Mouse (Mus musculus) midbrain, embryonic 16.5 days (tissue): ENCODE results near the gene Srgap1. TPM values are rescaled to one million over a fixed set of nuclear protein-coding genes. Genes with fewer than 3 reads are reported as not detected.

Experiments used
- ATAC-seq: fragments of 200-750 bp; cut with Nextera tagmentation; 2 replicates; pipeline ENCODE4 v1.8.0; 2017; ENCODE audit warnings: moderate TSS enrichment
- H3K27ac ChIP-seq: fragments of 300-500 bp; sonication (generic); 2 replicates; pipeline ENCODE4 v1.5.1; 2014; ENCODE audit warnings: mild to moderate bottlenecking, low read length, mixed read lengths
- H3K27me3 ChIP-seq: fragments of 300-500 bp; sonication (generic); 2 replicates; pipeline ENCODE4 v1.6.1; 2014; ENCODE audit warnings: low read depth, low read length, mixed read lengths; ENCODE audit not compliant: control insufficient read depth, insufficient read depth
- H3K36me3 ChIP-seq: fragments of 300-500 bp; sonication (generic); 2 replicates; pipeline ENCODE4 v1.6.1; 2014; ENCODE audit warnings: mild to moderate bottlenecking, low read length, moderate library complexity, mixed read lengths; ENCODE audit not compliant: control insufficient read depth, insufficient read depth
- H3K4me1 ChIP-seq: fragments of 300-500 bp; sonication (generic); 2 replicates; pipeline ENCODE4 v1.6.1; 2014; ENCODE audit warnings: mild to moderate bottlenecking, low read length, mixed read lengths; ENCODE audit not compliant: control insufficient read depth, insufficient read depth
- H3K4me2 ChIP-seq: fragments of 300-500 bp; sonication (generic); 2 replicates; pipeline ENCODE4 v1.6.1; 2014; ENCODE audit warnings: mild to moderate bottlenecking, low read length, mixed read lengths
- H3K4me3 ChIP-seq: fragments of 300-500 bp; sonication (generic); 2 replicates; pipeline ENCODE4 v1.5.1; 2014; ENCODE audit warnings: low read depth, mild to moderate bottlenecking, low read length, moderate library complexity, mixed read lengths
- H3K9ac ChIP-seq: fragments of 300-500 bp; sonication (generic); 2 replicates; pipeline ENCODE4 v1.6.1; 2014; ENCODE audit warnings: low read depth, low read length, mixed read lengths
- H3K9me3 ChIP-seq: fragments of 300-500 bp; sonication (generic); replicated peaks from 2 replicates; pipeline ENCODE4 v1.6.1; 2014; ENCODE audit warnings: mild to moderate bottlenecking, low read length, mixed read lengths; ENCODE audit not compliant: control insufficient read depth, poor library complexity, severe bottlenecking
- WGBS: fragments of 180-500 bp; shearing (Covaris S2); extraction: QIAGEN DNeasy Blood & Tissue Kit; methylation state at CpG from one replicate; pipeline ENCODE4 v1.1.7; 2014; 5-methylcytosine and 5-hydroxymethylcytosine counted together
- polyA plus RNA-seq: library from polyadenylated mRNA; unstranded; fragments of >200 nt; fragmentation: Nextera tagmentation; extraction: Ambion mirVana; gene quantifications from 2 replicates; pipeline ENCODE4 v1.2.1, GENCODE M21; 2015

The Srgap1 gene
- polyA plus RNA-seq, 1 experiment from 2014 or later: 34.4 TPM

DNA sequence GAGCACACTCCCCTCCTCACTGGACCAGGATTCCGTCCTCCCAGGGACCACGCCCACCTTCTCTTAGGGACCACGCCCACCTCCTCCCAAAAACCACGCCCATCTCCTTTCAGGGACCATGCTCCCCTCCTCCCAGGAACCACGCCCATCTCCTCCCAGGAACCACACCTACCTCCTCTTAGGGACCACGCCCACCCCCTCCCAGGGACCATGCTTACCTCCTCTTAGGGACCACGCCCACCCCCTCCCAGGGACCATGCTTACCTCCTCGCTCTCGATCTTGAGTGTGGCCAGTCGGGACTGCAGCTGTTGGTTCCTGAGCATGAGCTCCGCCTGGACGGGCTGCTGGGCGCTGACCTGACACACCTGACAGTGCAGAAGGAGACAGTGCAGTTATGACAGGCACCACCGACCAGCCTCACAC lies 193.7 kb downstream of the Srgap1 start:
- H3K9me3 ChIP-seq: no peaks in the 10 kb centered on the region
- H3K4me1 ChIP-seq: no peaks in the 10 kb centered on the region
- H3K36me3 ChIP-seq: peaks cover 7% of the 10 kb centered on the region; the same call in 1 of the 2 replicates
- 45% methylated on average over 14 of the region's 14 CpGs for WGBS
- no peak for ATAC-seq
- H3K4me2 ChIP-seq: no peak overlapping the region
- H3K4me3 ChIP-seq: no peak overlapping the region
- no peak overlapping the region for H3K9ac ChIP-seq
- no peak overlapping the region for H3K27ac ChIP-seq
- no peaks in the 10 kb centered on the region for H3K27me3 ChIP-seq

DNA sequence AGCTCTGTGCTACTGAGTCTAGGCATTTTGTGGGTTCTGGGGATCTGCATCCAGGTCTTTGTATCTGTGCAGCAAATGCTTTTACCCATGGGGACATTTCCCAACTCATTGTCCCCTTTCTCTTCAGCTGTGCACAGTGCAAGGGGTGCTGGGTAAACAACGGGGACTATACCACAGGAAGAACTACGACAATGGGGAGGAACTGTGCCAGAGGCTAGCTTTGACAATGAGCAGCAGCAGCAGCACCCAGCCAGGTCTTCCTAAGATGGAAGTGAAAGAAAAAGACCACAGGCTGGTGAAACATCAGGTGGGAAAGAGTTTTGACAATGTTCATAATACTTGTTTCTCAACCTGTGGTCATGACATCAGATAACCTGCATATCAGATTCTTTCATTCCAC lies 197.6 kb downstream of the Srgap1 start:
- WGBS: 73% methylated on average over 2 of the region's 2 CpGs
- Histone ChIP-seq H3K9me3 (no peaks in the 10 kb centered on the region), H3K27me3 (no peaks in the 10 kb centered on the region), H3K36me3 (peaks cover 8% of the 10 kb centered on the region; the same call in 1 of the 2 replicates), H3K4me2 (no peak overlapping the region), H3K27ac (no peak overlapping the region), H3K4me3 (no peak overlapping the region), H3K9ac (no peak overlapping the region), H3K4me1 (no peaks in the 10 kb centered on the region)
- no peak for ATAC-seq

DNA sequence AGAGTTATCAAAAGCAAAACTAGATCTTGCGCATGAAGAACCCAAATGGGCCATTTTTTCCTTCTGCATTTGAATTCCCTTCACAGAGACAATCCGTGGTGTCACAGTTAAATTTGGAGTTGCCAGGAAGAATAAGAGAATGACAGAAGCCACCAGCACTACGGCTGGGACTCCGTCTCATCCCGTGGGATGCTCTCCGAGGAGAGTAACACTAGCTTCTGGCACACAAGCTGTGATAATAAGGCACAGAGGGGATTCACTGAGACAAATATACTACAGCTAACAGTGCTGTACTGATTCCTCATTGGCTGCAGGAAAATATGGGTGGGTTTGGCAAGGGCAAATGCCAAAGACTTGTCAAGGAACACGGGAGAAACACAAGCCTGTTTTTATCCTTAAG lies 201.4 kb downstream of the Srgap1 start:
- Histone ChIP-seq H3K4me3 (no peak overlapping the region), H3K9ac (no peak overlapping the region), H3K4me1 (no peaks in the 10 kb centered on the region), H3K36me3 (peaks cover 6% of the 10 kb centered on the region; the same call in 1 of the 2 replicates), H3K4me2 (no peak overlapping the region), H3K27me3 (no peaks in the 10 kb centered on the region), H3K27ac (no peak overlapping the region), H3K9me3 (no peaks in the 10 kb centered on the region)
- WGBS: 78% methylated on average over 7 of the region's 7 CpGs
- no peak for ATAC-seq

DNA sequence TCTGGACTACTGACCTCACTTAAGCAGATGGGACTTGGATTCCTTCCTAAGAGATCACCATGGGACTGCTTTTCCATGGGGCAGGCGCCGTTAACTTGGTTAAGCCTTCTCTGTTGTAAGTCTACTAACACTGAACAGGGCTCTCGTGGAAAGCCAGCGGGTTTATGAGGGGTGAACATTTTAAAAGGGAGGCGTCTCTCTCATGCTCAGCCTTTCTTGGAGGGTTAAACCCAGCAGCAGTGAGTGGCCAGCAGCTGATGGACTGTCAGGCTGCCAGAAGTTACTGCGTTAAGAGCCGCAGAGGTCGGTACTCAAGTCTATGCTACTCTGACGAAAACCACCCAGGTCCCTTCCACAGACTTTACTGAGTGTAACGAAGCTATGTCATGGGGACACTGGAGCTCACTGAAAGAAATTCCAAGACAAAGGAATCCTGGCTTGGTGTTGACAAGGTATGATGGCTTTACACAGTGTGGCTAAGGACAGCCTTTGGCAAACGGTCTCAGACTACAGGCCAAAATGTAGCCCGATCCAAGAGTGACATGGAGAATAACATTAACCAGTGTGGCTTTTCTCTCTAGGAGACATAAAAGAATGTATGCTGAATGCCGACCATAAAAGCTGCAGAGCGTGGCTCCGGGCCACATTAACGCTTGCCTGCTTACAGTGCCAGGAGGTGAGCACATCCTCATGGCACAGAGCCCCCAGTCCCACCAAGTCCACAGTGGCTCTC lies 209.8 kb downstream of the Srgap1 start:
- no peak overlapping the region for H3K9ac ChIP-seq
- peak overlapping the region; percentile 2; the same call in 1 of the 2 replicates for H3K4me2 ChIP-seq

DNA sequence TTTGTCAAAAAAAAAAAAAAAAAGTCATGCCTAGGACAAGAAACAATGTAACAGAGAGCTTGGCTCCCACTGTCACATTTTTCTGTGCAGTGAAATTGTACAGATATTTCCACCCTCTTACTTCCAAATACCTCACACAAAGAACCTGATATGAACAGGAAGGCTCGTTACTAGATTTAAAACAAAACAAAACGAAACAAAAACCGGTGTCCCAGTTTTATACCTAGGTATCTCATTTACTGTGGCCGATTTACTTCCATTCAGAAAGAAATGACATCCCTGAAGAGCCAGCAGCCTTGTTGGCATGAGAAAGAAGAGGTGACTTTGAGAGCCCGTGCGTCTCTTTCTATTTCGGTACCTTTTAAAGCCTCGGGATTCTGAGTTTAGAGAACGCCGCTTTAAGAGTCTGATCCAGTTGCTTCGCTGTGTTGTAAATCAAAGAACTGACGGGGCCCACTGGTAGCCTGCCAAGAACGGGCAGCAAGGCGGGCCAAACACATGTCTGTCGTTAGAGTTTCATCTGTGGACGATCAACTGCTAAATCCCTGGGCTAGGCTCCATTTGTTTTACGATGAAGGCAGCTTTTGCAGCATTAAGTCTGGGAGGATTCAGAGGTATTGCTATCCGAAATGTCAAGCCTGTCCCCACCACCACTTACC lies 210.5 kb downstream of the Srgap1 start:
- Histone ChIP-seq H3K9ac (no peak overlapping the region), H3K27me3 (no peaks in the 10 kb centered on the region), H3K4me3 (no peak overlapping the region), H3K36me3 (peaks cover 8% of the 10 kb centered on the region), H3K9me3 (no peaks in the 10 kb centered on the region), H3K4me2 (peak overlapping the region; percentile 2; the same call in 1 of the 2 replicates), H3K4me1 (peaks cover 4% of the 10 kb centered on the region; the same call in 1 of the 2 replicates), H3K27ac (peak overlapping the region; percentile 38)
- peak; percentile 54 for ATAC-seq
- 58% methylated on average over 18 of the region's 18 CpGs for WGBS

More for the DNA sequence above, 209.8 kb downstream of the Srgap1 start:
- Histone ChIP-seq H3K9me3 (no peaks in the 10 kb centered on the region), H3K36me3 (peaks cover 8% of the 10 kb centered on the region), H3K27me3 (no peaks in the 10 kb centered on the region), H3K4me1 (peaks cover 4% of the 10 kb centered on the region; the same call in 1 of the 2 replicates), H3K4me3 (no peak overlapping the region), H3K27ac (peak overlapping the region; percentile 38)
- 64% methylated on average over 16 of the region's 16 CpGs for WGBS
- ATAC-seq: peak; percentile 76

DNA sequence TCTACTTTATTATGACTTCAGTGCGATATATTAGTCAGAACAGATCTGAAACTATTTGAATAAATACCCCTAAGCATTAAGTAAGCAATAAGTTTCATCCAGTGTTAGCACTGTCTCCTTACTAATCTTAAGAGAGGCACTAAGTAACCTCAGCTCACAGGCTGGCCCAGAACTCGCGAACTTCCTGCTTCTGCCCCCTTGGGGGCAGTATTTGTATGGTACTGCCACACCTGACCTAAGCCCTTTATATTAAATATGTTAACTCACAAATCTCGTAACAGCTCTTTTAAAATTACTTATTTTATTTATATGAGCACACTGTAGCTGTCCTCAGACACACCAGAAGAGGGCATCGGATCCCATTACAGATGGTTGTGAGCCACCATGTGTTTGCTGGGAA lies 213.7 kb downstream of the Srgap1 start:
- no peak for ATAC-seq
- H3K9me3 ChIP-seq: no peaks in the 10 kb centered on the region
- H3K4me2 ChIP-seq: no peak overlapping the region
- no peak overlapping the region for H3K9ac ChIP-seq
- no peaks in the 10 kb centered on the region; the same call in 1 of the 2 replicates for H3K36me3 ChIP-seq
- 87% methylated on average over 5 of the region's 5 CpGs for WGBS
- H3K4me1 ChIP-seq: peaks cover 20% of the 10 kb centered on the region
- no peaks in the 10 kb centered on the region for H3K27me3 ChIP-seq
- H3K4me3 ChIP-seq: no peak overlapping the region
- no peak overlapping the region for H3K27ac ChIP-seq

DNA sequence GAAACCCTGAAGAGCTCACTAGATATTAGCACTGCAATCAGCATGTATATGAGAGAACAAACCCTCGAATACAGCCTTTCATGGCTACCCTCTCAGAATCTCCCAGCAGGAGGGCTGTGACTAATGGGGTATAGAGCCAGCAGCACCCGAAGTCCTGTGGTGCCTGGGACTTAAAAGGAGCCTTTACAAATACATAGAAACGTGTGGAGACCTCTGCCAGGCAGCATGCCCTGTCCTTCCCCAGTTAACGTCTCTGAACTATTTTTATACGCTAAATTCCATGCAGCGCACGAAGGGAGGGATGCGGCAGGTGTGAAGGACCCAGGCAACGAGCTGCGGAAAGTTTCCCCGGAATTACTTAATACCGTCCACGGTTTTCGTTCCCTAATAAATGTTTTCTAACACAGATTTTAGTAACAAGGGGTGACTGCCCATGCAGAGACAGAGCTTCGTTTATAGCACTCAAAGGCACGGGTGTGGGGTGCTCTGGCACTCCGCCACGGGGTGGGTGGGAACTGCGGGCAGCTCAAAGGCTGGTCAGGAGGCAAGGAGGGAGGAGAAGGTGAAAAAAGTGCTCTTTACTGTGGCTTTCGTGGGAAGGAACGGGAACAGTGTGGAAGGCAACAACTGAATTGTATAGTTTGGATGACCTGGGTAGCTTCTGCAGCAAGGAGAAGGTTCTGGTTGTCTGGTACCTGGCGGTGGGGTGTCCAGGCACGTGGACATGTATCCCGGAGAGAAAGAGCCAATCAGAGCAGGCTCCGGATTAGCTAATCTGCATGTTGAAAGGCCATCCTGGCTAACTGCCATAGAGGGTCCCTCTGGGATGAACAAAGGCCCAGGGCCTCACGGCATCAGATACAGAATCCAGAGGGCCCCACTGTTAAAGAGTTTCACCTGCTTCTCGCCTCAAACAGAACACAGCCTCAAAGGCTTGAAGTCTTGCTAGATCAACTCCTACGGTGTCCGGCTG lies 216.5 kb downstream of the Srgap1 start:
- no peaks in the 10 kb centered on the region for H3K27me3 ChIP-seq
- H3K27ac ChIP-seq: peak overlapping the region; percentile 51
- ATAC-seq: peak; percentile 76
- peaks cover 20% of the 10 kb centered on the region for H3K4me1 ChIP-seq
- H3K9ac ChIP-seq: no peak overlapping the region
- no peaks in the 10 kb centered on the region; the same call in 1 of the 2 replicates for H3K36me3 ChIP-seq
- H3K9me3 ChIP-seq: no peaks in the 10 kb centered on the region
- WGBS: 40% methylated on average over 29 of the region's 29 CpGs
- no peak overlapping the region for H3K4me3 ChIP-seq
- peak overlapping the region; percentile 29; the same call in 1 of the 2 replicates for H3K4me2 ChIP-seq

DNA sequence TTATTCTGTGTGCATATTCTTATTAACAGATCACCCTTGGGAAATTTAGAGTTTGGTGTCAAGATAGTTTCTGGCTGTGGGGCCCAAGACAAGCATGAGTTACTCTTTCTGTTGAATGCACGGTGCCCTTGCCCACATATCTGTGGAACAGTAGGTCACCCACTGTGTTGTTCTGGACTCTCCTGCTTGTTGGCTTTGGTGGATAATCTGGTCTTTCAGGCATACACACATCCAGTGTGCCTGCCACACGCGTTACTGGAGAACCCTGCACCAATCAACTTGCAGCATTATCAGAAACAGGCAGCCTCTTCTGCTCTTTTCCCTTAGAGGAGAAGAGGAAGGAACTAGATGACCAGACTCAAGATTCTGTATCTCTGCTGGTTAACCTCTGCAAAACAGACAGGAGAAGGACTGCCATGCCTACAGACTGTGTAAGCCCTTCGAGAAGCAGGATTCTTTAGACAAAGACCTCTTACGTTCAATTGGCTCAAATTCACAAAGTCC lies 217.3 kb downstream of the Srgap1 start:
- 0 out of 2 replicates have a peak, but pooled peaks have one; percentile 52 for ATAC-seq
- peaks cover 20% of the 10 kb centered on the region for H3K4me1 ChIP-seq

More for the DNA sequence above, 217.3 kb downstream of the Srgap1 start:
- H3K9me3 ChIP-seq: no peaks in the 10 kb centered on the region
- H3K27me3 ChIP-seq: no peaks in the 10 kb centered on the region
- H3K36me3 ChIP-seq: no peaks in the 10 kb centered on the region; the same call in 1 of the 2 replicates
- 36% methylated on average over 5 of the region's 5 CpGs for WGBS
- no peak overlapping the region for H3K9ac ChIP-seq
- H3K27ac ChIP-seq: peak overlapping the region; percentile 51
- H3K4me2 ChIP-seq: peak overlapping the region; percentile 29; the same call in 1 of the 2 replicates
- H3K4me3 ChIP-seq: no peak overlapping the region
